Mouse (Mus musculus): ENCODE measurements at regions not wholly inside any gene's neighbourhood (a gene's known extent, or its start where the extent isn't known, plus 50 kb on each side); places are given as distances from the start of the nearest gene placed in this dataset.

GRCm38 (mm10) chr14:88092967-88093366 is 378.2 kb downstream of the Pcdh20 start:
- no peak for DNase-seq

GRCm38 (mm10) chr14:88084854-88085253 is 386.3 kb downstream of the Pcdh20 start:
- peak; percentile 7 to 8 for DNase-seq

GRCm38 (mm10) chr14:88072880-88073468 is 398.2 kb downstream of the Pcdh20 start:
- no peak for DNase-seq

GRCm38 (mm10) chr14:88047586-88047985 is 423.6 kb downstream of the Pcdh20 start:
- peak; percentile 1 to 24 for DNase-seq

GRCm38 (mm10) chr14:88013882-88014281 is 457.3 kb downstream of the Pcdh20 start:
- no peak for DNase-seq

GRCm38 (mm10) chr14:88013186-88013585 is 458.0 kb downstream of the Pcdh20 start:
- DNase-seq: no peak

GRCm38 (mm10) chr14:87996561-87996960 is 474.6 kb downstream of the Pcdh20 start:
- DNase-seq: no peak
